Mouse (Mus musculus) 416B (cell line): ENCODE measurements around the gene Hk1.

ENCODE experiments used
- DNase-seq: peaks from one replicate; pipeline ENCODE4 v3.0.0; 2011; ENCODE audit warnings: low read depth

Gene Hk1

DNA sequence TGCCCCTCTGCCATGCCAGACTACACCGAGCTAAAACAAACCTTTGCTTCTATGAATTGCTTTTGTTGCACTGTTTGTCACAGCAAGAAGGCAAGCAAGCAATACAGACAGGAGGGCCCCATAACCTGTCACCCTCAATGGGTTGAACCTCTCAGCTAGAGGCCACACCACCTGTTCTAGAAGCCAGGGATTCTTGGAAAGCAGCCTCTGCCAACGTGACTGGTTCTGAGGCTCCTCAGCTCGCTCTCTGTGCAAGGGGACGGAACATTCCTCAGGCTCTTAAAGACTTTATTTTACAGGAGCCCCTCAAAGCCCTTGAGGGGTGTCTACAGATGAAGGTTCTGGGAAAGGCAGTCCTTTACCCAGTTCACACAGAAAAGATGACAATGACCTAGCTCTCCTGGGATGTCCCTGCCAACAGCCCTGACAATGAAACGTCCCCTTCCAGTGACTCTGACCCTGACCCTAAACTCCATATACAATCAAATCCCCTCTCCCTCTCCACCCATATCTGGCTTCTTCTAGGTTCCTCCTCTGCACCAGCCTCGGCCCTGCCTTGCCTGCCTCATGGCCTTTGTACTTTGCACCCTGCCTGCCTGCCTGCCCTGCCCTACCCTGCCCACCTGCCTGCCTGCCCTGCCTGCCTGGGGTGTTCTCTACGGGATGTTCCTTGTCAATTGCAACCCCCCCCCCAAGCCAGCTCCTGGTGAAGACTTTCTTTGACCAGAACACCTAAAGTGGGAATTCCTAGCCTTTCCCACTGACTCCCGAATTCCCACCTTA is 158.8 kb downstream of the Hk1 start:
- no peak for DNase-seq
